Mouse (Mus musculus) mature B cell (primary cell): ENCODE data around the gene Zfp715.

ENCODE experiments used
- in situ Hi-C: fragments of 300-500 bp; cut with MboI; formaldehyde crosslinking; loops from 2 replicates; pipeline ENCODE4 v1.14.3; 2019

Zfp715 gene

DNA sequence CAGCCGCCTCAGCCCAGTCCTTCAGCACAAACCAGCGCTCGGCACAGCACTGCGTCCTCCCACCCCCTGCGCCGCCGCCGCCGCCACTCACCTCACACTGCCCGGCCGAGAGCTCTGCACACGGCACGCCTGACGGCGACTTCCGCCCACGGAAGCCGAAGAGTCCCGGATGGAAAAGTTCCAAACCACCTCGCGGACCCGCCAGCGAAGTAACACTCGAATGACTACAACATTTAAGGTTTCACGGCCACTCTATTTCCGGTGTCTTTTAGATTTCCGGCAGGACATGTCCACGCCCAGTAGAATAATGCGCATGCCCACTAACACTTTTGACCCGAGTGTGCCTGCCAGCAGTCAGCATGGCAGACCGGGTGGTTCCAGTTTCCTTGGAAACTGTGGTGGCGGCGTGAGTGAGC lies at the start of gene Zfp715:
Gene Zfp715, minus strand, starts transcription at position 282 of the 416 bp plus-strand sequence.
- in situ Hi-C loops, result no loop called here

DNA sequence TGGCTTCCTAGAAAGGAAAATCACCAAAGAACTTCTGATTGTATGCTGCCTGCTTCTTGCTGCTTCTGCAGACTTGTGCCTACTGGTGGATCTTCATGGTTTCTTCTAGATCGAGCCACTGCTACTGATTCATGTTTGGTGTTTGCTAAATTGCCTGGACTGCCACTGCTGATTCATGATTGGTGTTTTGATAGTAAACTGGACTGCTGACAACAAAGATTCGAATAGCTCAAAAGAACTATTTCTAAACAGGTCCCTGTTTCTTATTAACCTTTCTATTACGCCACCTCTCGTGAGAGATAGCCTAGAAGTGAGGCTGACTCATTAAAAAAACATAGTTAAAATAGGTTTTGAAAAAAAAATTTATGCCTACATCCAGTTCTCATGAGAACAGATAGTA lies 48.9 kb upstream of the Zfp715 start:
- in situ Hi-C loops, result no loop called here

GRCm38 (mm10) chr7:43361442-43361841 lies 48.3 kb upstream of the Zfp715 start:
- in situ Hi-C loops, result no loop called here

DNA sequence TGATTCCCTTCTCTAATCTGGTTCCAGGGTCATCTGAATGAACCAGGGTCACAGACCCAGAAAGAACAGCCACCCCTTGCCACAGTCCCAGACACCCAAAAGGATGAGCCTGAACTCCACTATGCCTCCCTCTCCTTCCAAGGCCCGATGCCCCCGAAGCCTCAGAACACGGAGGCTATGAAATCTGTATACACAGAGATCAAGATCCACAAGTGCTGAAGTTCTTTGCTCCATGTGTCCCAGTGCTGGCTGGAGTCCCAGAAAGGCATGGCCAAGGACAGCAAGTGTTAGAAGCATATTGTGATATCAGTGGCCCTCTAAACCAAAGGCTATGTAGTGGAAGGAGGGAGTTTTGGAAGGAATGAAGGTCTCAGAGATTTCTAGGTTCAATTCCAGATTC lies 45.5 kb upstream of the Zfp715 start:
- in situ Hi-C loops, result no loop called here

DNA sequence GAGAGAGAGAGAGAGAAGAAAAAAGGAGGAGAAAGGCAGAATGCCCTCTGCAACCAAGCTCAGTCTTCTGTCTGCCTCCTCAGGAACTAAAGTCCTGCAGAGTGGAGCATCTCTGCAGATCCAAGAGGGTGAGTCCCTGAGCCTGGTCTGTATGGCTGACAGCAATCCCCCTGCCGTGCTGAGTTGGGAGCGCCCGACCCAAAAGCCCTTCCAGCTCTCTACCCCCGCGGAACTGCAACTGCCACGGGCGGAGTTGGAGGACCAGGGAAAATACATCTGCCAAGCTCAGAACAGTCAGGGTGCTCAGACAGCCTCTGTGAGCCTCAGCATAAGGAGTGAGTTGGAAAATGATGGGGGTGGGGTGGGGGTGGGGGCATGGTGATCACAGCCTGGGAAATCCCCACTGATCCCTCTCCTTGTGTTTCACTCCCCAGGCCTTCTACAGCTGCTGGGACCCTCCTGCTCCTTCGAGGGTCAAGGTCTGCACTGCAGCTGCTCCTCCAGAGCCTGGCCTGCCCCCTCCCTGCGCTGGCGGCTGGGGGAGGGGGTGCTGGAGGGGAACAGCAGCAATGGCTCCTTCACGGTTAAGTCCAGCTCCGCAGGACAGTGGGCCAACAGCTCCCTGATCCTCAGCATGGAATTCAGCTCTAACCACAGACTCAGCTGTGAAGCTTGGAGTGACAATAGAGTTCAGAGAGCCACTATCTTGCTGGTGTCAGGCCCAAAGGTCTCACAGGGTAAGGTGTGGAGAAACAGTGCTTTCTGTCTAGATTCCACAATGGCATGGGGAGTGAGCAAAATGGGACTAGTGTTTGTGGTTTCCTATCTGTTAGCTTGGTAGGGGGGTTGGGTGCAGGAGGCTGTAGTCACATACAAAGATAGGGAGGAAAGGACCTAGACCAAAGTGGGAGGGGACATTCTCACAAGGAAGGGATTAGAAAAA lies 42.1 kb upstream of the Zfp715 start:
- in situ Hi-C loops, result no loop called here

DNA sequence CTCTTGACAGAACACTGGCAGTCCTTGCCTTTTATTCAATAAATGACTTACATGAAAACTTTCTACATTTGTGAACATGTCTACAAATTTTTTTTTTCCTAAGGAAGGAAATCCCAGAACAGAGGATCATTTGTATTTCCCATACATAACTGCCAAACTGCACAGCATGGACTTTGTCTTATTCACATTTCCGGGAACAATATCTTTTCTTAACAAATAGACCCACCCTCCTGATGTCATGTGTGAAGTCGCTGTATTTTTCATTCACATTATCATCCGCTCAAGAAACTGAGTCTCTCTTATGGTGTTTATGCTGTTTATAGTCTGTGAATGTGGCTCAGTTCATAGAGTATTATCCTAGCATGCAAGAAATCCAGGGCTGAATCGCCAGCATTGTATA lies 40.7 kb upstream of the Zfp715 start:
- in situ Hi-C loops, result no loop called here

DNA sequence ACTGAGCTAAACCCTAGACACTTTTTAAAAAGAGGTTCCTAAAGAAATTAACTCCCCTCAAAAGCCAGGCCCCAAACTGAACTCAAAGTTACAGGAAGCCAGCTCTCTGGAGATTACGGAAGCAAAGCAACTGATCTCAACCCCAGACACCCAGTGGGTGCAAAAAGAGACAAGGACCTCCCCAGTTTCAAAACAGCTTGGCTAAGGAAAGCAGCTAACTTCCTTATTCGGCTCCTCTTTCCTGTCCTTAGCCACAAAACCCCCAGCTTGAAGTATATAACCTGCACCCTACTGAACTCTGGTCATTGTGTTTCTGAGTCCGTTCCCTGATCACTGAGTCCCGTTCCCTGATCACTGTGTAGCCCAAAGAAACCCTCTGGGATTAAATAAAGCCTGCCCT lies 40.0 kb upstream of the Zfp715 start:
- in situ Hi-C loops, result no loop called here

DNA sequence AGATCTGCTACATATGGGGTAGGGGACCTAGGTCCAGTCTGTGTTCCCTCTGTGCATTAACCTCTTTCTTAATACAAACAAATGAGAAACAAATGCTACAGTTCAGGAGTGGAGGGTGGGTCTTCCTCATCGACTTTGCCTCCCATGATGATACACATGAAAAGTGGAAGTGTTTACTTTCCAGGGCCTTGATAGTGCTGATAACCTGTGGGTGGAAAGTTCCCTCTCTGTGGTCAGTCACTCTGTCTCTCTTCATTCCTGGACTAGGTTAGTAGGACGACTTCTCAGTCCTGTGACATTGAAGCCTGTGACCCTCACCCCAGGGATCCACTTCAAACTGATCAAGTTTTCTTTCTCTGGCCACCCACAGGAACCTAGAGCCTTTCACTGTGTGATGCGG lies 38.1 kb upstream of the Zfp715 start, which contains the start of gene Siglecf:
Gene Siglecf, plus strand, starts transcription at position 188 of the 400 bp plus-strand sequence.
- in situ Hi-C loops, result no loop called here

DNA sequence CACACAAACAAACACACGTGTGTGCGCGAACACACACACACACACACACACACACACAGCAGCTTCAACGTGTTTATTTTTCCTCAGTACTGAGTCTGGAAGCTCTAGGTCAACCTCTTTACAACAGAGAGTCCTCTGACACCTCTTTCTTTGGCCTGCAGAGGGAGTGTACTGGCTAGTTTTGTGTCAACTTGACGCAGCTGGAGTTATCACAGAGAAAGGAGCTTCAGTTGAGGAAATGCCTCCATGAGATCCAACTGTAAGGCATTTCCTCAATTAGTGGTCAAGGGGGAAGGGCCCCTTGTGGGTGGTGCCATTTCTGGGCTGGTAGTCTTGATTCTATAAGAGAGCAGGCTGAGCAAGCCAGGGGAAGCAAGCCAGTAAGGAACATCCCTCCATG lies 36.5 kb upstream of the Zfp715 start:
- in situ Hi-C loops, result loop anchor here (10.0 kb wide), 1 partner anchor 115 kb away; the partner anchor contains the start of gene Vsig10l

- in situ Hi-C loops, result loop anchor here (10.0 kb wide), 1 partner anchor 118 kb away; the partner anchor contains the start of gene Vsig10l
These were observed 33.5 kb upstream of the Zfp715 start for GRCm38 (mm10) chr7:43346571-43346970.

- in situ Hi-C loops, result loop anchor here (10.0 kb wide), 1 partner anchor 119 kb away; the partner anchor contains the start of gene Vsig10l
These were observed 33.1 kb upstream of the Zfp715 start for GRCm38 (mm10) chr7:43346148-43346547.

GRCm38 (mm10) chr7:43344491-43344890 lies 31.4 kb upstream of the Zfp715 start:
- in situ Hi-C loops, result loop anchor here (10.0 kb wide), 1 partner anchor 120 kb away; the partner anchor contains the start of gene Vsig10l

GRCm38 (mm10) chr7:43344020-43344419 lies 30.9 kb upstream of the Zfp715 start:
- in situ Hi-C loops, result loop anchor here (10.0 kb wide), 1 partner anchor 121 kb away; the partner anchor contains the start of gene Vsig10l

DNA sequence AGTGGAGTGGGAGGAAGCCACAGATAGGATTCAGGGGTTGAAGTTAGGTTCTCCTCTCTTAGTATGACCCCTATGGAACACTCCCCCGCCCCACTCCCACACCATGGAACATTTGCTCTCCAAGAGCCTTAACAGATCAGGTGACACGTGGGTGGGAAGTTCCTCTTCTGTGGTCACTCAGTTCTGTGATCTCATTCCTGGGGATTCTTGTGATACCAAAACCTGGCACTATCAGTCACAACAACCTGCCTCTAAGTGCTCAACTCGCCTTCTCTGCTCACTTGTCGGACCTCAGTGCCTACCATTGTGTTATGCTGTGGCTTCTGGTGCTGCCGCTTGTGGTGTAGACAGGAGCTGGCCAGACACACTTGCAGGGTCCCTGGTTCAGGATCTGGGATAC lies 30.1 kb upstream of the Zfp715 start:
- in situ Hi-C loops, result loop anchor here (10.0 kb wide), 1 partner anchor 122 kb away; the partner anchor contains the start of gene Vsig10l

- in situ Hi-C loops, result loop anchor here (10.0 kb wide), 1 partner anchor 124 kb away; the partner anchor contains the start of gene Vsig10l
These were observed 27.7 kb upstream of the Zfp715 start for GRCm38 (mm10) chr7:43340771-43341170.

- in situ Hi-C loops, result no loop called here
These were observed 20.8 kb upstream of the Zfp715 start for GRCm38 (mm10) chr7:43333899-43334298.

GRCm38 (mm10) chr7:43333203-43333602 lies 20.1 kb upstream of the Zfp715 start:
- in situ Hi-C loops, result no loop called here

GRCm38 (mm10) chr7:43328101-43328500 lies 15.0 kb upstream of the Zfp715 start:
- in situ Hi-C loops, result no loop called here

DNA sequence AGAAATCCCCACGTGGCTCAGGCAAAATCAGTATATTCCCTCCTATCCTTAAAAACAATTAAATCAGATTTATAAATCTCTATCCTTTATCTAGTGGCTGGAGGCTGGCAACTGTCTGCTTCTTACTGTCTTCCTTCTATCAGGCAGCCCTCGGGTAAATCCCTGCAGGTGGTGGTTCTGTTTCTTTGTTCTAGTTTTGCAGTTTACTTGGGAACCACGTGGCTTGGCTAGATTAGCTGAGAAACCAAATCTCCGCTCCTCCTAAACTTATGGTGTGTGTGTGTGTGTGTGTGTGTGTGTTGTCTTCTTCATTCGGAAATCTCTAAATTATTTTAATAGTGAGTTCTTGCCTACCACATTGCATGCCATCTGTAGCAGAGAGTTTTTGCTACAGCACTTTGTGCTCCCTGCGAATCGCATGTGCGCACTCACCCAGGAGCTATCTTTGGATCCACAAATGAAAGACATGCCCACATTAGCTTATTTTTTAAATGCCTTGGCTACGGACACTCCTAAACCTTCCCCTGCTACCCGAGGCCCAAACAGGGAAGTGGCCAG lies 13.2 kb upstream of the Zfp715 start:
- in situ Hi-C loops, result no loop called here

DNA sequence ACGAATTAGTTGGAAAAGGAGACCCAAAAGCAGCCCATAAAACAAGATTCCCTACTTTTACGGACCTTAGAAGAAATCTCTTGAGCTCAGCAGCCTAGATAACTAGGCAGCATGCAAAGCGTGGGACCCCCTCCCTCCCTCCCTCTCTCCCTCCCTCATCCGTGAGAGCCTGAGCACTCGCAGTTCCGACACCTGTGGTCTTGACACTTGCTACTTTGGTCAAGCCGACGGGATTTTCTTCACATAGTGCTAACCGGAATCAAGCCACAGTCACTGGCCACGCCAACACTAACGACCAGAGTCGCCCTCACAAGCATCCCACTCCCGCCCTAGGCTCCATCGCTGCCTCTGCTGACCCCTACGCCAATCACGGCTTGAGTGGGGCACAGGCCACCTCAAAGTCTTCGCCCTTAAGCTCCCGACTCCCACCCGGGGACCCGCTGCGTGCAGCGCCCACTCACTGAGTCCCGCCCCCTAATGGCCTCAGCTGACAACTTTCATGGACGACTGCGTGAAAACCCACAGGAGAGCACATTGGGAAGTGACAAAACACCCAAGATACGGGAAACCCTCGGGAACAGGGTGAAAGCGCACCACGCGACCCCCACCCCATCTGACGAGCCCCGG lies 595 bp downstream of the Zfp715 start:
- in situ Hi-C loops, result no loop called here

- in situ Hi-C loops, result no loop called here
These were observed 1.5 kb downstream of the Zfp715 start for GRCm38 (mm10) chr7:43311632-43312031.

GRCm38 (mm10) chr7:43309069-43309468 lies 4.0 kb downstream of the Zfp715 start:
- in situ Hi-C loops, result no loop called here
